Comparison of ENCODE assay signal across 13 mouse cellular contexts in the genomic region with DNA sequence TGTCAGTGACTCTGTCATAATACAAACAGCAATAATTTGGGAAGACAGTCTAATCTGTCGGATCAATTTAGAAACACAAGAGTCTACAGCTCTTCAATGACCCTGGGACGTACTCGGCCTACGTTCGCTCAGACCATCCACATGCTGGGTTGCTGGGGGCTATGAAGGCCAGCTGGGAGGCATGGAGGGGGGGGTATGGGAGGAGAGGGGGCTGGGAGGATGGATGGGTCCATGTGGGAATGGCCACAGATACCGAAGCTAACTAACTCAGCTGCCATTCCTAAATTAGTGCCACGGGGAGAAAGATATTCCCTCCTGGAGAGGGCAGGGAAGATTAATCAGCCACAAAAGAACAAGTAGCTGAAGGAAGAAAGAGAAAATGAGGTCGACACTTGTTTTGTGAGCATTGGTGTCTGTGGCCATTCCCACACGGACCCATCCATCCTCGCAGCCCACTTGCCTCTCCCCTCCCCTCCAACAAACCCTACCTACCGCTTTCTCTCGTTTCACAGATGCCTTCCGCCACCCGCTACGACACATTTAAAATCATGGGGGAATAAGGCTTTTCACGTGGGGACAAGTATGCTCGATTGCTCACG.
DNase-seq lines count a peak whose midpoint lies in the region; ATAC-seq lines count a peak whose summit lies in the region.
"Had no signal": no experiment of that assay in that cellular context is flagged by ENCODE, and none has a peak within 500 bp of the region (broad histone marks: within the 10 kb centered on the region; RNA-seq: fewer than 3 reads in every experiment).

No protein-coding gene starts in this region.

- no peak overlapping the region for H3K4me3 ChIP-seq in embryonic facial prominence, embryonic 14.5 days (ENCODE audit: low read depth, low read length)
- no peak overlapping the region for H3K4me3 ChIP-seq in forebrain, embryonic 12.5 days (replicated peaks)
- H3K4me3 ChIP-seq in hindbrain, embryonic 14.5 days (replicated peaks; ENCODE audit: low read length): no peak overlapping the region
- H3K4me3 ChIP-seq in midbrain, embryonic 15.5 days: no peak overlapping the region
- H3K4me3 ChIP-seq: gastrocnemius, adult 2 months; heart, embryonic 10.5 days; liver, embryonic 12.5 days had no signal

- no peak overlapping the region; the same call in 1 of the 2 replicates for H3K9ac ChIP-seq in embryonic facial prominence, embryonic 14.5 days (ENCODE audit: low read depth, low read length)
- H3K9ac ChIP-seq in forebrain, embryonic 12.5 days: no peak overlapping the region
- H3K9ac ChIP-seq in hindbrain, embryonic 14.5 days: no peak overlapping the region
- H3K9ac ChIP-seq in midbrain, embryonic 15.5 days: no peak overlapping the region
- H3K9ac ChIP-seq: liver, embryonic 12.5 days had no signal

- no peaks in the 10 kb centered on the region for H3K9me3 ChIP-seq in embryonic facial prominence, embryonic 14.5 days (ENCODE audit: control insufficient read depth, low read length)
- no peaks in the 10 kb centered on the region for H3K9me3 ChIP-seq in forebrain, embryonic 12.5 days
- H3K9me3 ChIP-seq in hindbrain, embryonic 14.5 days (ENCODE audit: control insufficient read depth, low read length): no peaks in the 10 kb centered on the region
- no peaks in the 10 kb centered on the region for H3K9me3 ChIP-seq in midbrain, embryonic 15.5 days
- H3K9me3 ChIP-seq: heart, embryonic 10.5 days; liver, embryonic 12.5 days had no signal

- H3K4me2 ChIP-seq in embryonic facial prominence, embryonic 14.5 days (ENCODE audit: low read depth, low read length): no peak overlapping the region
- H3K4me2 ChIP-seq in forebrain, embryonic 12.5 days: peak overlapping the region; percentile 32
- peak overlapping the region; percentile 15 for H3K4me2 ChIP-seq in hindbrain, embryonic 14.5 days (replicated peaks)
- H3K4me2 ChIP-seq in midbrain, embryonic 15.5 days: peak overlapping the region; percentile 24
- H3K4me2 ChIP-seq: liver, embryonic 12.5 days had no signal

- H3K4me1 ChIP-seq in embryonic facial prominence, embryonic 14.5 days (ENCODE audit: control insufficient read depth, insufficient read depth, low read length): peaks cover 32% of the 10 kb centered on the region
- peaks cover 31% of the 10 kb centered on the region for H3K4me1 ChIP-seq in forebrain, embryonic 12.5 days
- H3K4me1 ChIP-seq in hindbrain, embryonic 14.5 days (replicated peaks; ENCODE audit: control insufficient read depth, insufficient read depth, low read length): peaks cover 31% of the 10 kb centered on the region
- peaks cover 23% of the 10 kb centered on the region for H3K4me1 ChIP-seq in midbrain, embryonic 15.5 days

- no peaks in the 10 kb centered on the region for H3K27me3 ChIP-seq in embryonic facial prominence, embryonic 14.5 days (replicated peaks; ENCODE audit: control insufficient read depth, insufficient read depth, low read length)
- H3K27me3 ChIP-seq in forebrain, embryonic 12.5 days: peaks cover 77% of the 10 kb centered on the region
- H3K27me3 ChIP-seq in hindbrain, embryonic 14.5 days (ENCODE audit: control insufficient read depth, insufficient read depth, low read length): 0 out of 2 replicates have a peak, but pooled peaks cover 5% of the 10 kb centered on the region
- H3K27me3 ChIP-seq in midbrain, embryonic 15.5 days (replicated peaks): peaks cover 4% of the 10 kb centered on the region; the same call in 1 of the 2 replicates
- H3K27me3 ChIP-seq: liver, embryonic 12.5 days had no signal

- 59% methylated on average over 18 of the region's 18 CpGs for WGBS in embryonic facial prominence, embryonic 14.5 days
- 19% methylated on average over 18 of the region's 18 CpGs for WGBS in forebrain, embryonic 12.5 days
- WGBS in hindbrain, embryonic 14.5 days: 20% methylated on average over 18 of the region's 18 CpGs
- WGBS in midbrain, embryonic 15.5 days: 27% methylated on average over 18 of the region's 18 CpGs

- DNase-seq in embryonic facial prominence, embryonic 14.5 days (ENCODE audit: low spot score): no peak
- no peak for DNase-seq in hindbrain, embryonic 14.5 days (ENCODE audit: low spot score)
- DNase-seq in ovary, postnatal 36 days (ENCODE audit: low spot score): no peak
- no peak for DNase-seq in heart, adult 18-20 months
- no peak for DNase-seq in urinary bladder, adult 2 months (ENCODE audit: low spot score)
- DNase-seq in yolk sac, embryonic 10.5 days (ENCODE audit: low spot score): no peak
- DNase-seq: cerebellum, postnatal 36 days; gastrocnemius, adult 2 months; kidney, adult 2 months had no signal

- no peaks in the 10 kb centered on the region for H3K36me3 ChIP-seq in embryonic facial prominence, embryonic 14.5 days (ENCODE audit: control insufficient read depth, insufficient read depth, low read length)
- no peaks in the 10 kb centered on the region for H3K36me3 ChIP-seq in forebrain, embryonic 12.5 days (replicated peaks)
- no peaks in the 10 kb centered on the region for H3K36me3 ChIP-seq in hindbrain, embryonic 14.5 days (replicated peaks; ENCODE audit: control insufficient read depth, insufficient read depth)
- no peaks in the 10 kb centered on the region for H3K36me3 ChIP-seq in midbrain, embryonic 15.5 days (replicated peaks)
- H3K36me3 ChIP-seq: heart, embryonic 10.5 days; liver, embryonic 12.5 days had no signal

- H3K27ac ChIP-seq in embryonic facial prominence, embryonic 14.5 days (replicated peaks; ENCODE audit: low read depth, low read length): peak overlapping the region; percentile 83
- no peak overlapping the region for H3K27ac ChIP-seq in forebrain, embryonic 12.5 days
- peak overlapping the region; percentile 40; the same call in 1 of the 2 replicates for H3K27ac ChIP-seq in hindbrain, embryonic 14.5 days
- H3K27ac ChIP-seq in midbrain, embryonic 15.5 days: 0 out of 2 replicates have a peak overlapping the region, but pooled peaks have one; percentile 36
- H3K27ac ChIP-seq: gastrocnemius, adult 2 months; heart, embryonic 10.5 days; liver, embryonic 12.5 days had no signal

- ATAC-seq in embryonic facial prominence, embryonic 14.5 days (ENCODE audit: low read depth): no peak
- peak; percentile 65; the same call in 1 of the 2 replicates for ATAC-seq in forebrain, embryonic 12.5 days (ENCODE audit: low FRiP score)
- peak; percentile 44; the same call in 1 of the 2 replicates for ATAC-seq in hindbrain, embryonic 14.5 days (ENCODE audit: low FRiP score)
- peak; percentile 69 for ATAC-seq in midbrain, embryonic 15.5 days (replicated peaks)
- ATAC-seq: liver, embryonic 12.5 days had no signal
